Mouse (Mus musculus) Muller cell, postnatal 12 days (primary cell): ENCODE measurements around the gene Ctdspl.

ENCODE experiments used
- DNase-seq: peaks from one replicate; pipeline ENCODE4 v3.0.0-alpha.2; 2015; ENCODE audit errors: inconsistent ontology term

The Ctdspl gene

DNA sequence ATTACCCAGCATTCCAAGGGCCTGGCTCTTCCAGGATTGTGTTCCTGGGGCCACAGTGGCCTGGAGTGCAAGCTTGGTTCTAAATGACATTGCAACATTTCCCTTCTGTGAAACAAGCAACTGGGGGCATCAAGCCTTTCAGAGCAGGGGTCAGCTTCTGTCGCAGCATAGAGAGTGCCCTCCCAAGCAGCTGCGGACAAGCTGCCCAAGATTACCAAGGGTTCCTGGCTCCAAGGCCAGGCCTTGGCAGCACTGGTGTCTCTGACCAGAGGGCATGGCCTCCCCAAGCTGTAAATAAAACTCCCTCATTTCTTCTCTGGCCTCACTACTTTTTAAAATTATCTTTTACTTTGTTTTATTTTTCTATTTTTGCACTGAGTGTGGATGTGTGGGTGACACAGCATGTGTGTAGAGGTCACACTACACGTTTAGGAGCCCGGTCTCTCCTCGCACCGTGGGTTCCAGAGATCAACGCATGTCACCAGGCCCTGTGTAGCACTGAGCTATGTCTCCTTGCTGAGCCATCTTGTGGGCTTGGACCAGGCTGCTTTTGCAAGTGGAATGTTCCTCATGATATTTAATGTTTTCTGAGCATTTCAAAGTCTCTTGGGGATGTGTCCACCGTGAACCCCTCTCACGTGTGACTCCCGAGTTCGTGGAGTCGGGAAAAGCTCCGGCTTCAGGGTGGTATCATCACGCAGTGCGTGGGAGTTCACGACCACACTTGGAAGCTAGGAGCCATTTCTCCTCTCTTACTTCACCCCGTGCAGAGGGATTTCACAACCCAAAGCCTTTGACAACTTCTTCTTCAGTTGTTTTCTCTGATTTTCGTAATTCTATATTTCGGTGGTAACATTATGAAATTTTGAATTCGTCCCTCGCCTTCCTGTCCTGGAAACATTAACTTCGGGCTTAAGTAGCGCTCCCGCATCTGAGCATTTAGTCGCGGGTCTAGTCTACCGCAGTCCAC is 102.3 kb downstream of the Ctdspl start:
- no peak for DNase-seq

GRCm38 (mm10) chr9:119029568-119029967 is 103.3 kb downstream of the Ctdspl start:
- DNase-seq = peak; percentile 72

- no peak for DNase-seq
These were observed 104.8 kb downstream of the Ctdspl start for GRCm38 (mm10) chr9:119031038-119031437.

DNA sequence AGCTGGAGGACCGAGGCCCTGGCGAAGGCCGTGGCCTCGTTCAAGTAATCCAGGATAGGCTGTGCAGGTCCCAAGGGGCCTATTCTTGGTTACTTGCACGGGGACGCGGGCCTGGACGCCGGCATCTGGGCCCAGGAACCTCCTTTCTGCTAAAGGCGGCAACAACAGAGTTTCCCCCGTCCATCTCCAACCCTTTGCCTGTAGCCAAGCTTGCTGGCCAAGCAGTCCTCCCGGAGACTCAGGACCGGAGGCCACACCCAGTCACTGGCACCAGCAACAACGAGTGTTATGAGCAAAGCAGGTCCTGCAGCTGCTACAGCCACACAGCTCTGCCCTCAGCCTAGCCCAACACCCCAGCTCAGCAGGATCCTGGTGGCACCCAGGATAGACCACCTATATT is 105.5 kb downstream of the Ctdspl start:
- DNase-seq = no peak

DNA sequence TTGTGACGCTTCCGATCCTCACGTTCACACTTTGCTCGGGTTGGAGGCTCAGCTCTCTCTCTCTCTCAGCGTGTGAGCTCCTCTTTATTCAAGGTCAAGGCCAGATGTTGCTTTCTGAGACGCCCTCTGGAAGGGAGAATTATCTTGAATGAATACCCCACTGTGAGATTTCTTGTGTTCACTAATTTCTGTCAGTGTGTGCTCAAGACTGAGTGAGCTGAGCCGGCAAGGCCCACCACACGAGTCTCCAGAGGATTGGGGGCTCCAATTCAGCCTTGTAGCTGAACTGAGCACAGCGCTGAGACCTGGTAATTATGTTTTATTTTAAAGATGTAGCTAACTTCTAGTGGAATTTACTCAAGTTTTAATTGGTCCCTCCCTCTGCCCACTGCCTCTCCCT is 106.3 kb downstream of the Ctdspl start:
- no peak for DNase-seq

DNA sequence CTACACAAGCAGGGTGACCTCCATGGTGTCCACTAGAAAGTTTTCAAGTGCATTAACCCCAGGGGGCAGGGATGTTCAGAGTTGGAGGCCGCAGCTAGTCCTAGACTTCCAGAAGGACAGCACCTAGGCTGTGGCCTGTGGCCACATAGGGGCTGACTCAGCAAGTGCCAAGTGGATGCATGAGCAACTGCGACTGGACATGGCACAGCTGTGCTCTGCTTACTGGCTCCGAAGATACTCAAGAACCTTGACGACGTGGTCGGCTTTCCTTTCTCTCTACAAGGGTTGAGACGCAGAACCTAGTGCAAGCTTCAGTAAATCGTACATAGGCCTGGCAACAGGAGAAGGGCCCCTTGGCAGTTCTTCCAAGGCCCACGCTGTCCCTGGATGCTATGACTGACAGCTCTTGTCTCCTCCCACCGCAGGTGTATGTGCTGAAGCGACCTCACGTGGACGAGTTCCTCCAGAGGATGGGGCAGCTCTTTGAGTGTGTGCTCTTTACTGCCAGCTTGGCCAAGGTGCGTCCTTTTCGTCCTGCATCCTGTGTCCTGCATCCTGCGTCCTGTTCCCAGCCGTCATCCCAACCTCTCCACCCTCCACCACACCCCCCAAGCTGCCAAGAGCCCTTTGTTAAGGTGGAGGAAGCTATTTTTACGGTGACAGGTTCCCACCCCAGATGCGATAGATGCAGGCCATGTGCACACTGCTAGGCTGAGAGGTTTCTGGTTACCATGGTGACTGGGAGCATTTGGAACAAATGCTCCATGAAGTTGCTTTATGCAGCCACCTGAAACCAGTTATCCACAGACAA is 107.1 kb downstream of the Ctdspl start:
- no peak for DNase-seq

- peak; percentile 54 for DNase-seq
These were observed 107.8 kb downstream of the Ctdspl start for GRCm38 (mm10) chr9:119034069-119034468.

DNA sequence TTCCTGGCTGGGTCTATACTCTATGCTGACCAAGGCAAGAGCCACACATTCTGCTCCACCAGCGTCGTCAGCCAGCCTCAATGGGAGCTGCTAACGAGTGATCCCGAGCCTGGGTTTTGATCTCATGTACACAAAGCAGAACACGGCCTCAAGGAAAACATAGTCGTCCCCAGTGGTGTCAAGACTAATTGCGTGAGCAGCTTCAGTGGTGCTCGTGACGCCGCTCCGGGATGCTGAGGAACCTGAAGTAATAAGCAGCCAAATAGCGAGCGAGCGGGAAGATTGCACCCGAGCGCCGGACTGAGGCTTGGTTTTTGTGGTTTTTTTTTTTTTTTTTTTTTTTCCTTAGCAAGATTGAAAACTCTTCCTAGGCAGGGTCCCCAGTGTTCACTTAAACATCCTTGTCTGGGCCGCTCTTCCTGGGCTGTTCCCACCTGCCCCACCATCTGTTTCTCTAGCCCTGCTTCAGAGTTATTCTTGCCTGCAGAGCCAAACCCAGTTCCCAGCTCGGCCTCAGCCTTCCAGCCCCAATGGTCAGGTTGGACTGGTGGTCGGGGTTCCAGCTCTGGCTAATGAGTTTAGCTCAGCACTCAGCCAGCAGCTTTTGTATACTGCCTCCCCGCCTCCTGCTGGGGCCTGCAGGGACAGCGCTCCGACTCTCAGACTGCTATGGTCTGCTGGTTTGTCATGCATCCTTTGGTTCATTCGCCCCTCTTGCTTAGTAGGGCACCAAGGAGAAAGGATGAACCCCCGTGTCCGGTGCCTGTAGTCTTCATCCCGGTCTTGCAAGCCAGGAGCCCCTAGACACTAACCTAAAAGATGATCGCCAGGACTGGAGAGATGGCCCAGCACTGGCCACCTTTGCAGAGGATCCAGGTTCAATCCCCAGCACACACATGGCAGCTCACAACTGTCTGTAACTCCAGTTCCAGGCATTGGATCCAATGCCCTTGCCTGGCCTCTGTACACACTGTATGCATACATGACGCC is 108.7 kb downstream of the Ctdspl start:
- peak; percentile 8 for DNase-seq

- peak; percentile 96 for DNase-seq
These were observed 109.6 kb downstream of the Ctdspl start for GRCm38 (mm10) chr9:119035836-119036235.

DNA sequence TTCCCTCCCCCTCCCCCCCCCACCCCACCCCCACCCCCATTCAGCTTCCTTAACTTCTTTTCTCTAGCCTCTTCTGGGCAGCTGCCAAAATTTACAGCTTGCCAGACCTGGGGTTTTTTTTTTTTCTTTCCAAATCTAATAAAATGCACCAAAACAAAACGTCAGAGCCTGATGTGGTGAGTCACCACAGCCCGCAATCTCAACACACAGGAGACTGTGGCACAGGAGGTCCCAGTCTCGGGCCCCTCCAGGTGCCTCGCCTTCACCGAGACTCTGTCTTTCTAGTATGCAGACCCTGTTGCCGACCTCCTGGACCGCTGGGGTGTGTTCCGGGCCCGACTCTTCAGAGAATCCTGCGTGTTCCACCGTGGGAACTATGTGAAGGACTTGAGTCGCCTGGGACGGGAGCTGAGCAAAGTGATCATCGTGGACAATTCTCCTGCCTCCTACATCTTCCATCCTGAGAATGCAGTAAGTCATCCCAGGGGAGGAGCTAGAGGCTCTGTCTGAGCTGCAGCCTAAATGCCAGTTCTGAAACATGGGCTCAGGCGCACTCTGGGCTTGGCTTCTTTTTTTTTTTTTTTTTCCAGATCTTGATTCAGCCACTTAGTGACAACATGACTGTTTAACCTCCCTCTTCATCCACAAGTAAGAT is 111.0 kb downstream of the Ctdspl start:
- DNase-seq = peak; percentile 71

GRCm38 (mm10) chr9:119038574-119038973 is 112.3 kb downstream of the Ctdspl start:
- no peak for DNase-seq

- no peak for DNase-seq
These were observed 114.0 kb downstream of the Ctdspl start for GRCm38 (mm10) chr9:119040101-119040775.

DNA sequence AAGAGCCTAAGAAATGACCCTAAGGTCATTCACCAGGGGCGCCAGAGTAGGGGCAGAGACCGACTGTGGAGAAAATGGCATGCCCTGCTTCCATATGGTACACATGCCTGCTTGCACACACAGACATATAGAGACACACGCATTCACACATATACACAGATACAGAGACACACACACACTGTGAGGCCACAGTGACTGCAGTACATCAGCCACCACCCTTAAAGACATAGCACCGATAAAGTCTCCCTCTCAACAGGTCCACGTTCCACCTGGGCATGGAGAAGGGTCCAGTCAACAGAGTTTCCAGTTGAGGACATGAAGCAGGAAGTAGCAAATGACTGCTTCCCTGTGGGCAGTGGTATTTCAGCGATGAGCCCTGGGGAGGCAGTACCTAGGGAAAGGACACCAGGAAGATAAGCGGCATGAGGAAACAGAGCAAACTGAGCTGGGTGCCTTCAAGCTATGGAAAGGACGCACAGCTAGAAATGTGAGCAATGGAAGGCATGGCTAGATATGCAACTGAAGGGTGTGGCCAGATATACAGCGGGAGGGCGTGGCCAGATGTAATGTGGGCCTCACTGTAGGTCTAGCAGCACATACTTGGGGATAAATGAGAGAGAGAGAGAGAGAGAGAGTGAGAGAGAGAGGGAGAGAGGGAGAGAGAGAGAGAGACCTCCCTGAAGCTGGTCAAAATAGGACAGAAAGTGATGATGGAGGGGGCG is 122.1 kb downstream of the Ctdspl start:
- DNase-seq = no peak

GRCm38 (mm10) chr9:119051158-119051557 is 124.9 kb downstream of the Ctdspl start:
- peak; percentile 46 for DNase-seq

DNA sequence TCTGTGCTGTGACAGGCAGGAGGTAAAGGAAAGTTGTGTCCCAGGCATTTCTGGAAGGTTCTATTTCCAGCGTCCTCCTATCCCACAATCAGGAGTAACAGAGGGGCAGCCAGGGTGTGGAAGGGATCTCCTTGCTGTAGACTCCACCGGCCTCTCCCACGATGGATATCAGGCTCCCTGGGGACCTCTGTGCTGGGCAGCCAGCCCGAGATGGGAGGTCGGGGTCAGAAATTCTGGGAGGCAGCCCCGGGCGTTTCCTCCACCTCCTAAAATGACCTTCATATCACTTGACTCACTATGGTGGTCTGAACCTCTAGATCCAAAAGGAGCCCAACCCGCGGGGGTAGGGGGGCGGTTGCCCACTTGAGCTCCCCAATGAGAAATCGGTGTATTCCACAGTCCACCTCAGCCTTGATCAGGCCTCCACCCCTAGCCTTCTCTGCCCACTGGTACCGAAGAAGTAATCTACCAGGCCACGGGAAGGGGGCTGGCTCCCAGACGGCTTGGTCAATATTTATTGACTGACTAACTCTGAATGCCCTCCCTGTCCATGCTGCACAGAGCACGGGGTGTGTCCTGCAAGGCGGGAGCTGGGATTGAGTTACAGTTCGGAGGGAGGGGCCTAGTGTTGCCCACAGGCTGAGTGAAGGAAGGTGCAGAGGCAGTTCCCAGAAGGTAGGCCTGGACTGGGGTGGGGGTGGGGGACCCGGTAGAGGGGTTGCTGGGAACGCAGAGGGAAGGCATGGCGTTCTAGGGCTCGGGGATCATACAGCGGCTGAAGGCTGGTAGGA is 126.1 kb downstream of the Ctdspl start, which contains the start of gene Vill:
Vill (plus strand) TSS at position 625 of the 791 bp plus-strand sequence.
- DNase-seq = peak; percentile 48

DNA sequence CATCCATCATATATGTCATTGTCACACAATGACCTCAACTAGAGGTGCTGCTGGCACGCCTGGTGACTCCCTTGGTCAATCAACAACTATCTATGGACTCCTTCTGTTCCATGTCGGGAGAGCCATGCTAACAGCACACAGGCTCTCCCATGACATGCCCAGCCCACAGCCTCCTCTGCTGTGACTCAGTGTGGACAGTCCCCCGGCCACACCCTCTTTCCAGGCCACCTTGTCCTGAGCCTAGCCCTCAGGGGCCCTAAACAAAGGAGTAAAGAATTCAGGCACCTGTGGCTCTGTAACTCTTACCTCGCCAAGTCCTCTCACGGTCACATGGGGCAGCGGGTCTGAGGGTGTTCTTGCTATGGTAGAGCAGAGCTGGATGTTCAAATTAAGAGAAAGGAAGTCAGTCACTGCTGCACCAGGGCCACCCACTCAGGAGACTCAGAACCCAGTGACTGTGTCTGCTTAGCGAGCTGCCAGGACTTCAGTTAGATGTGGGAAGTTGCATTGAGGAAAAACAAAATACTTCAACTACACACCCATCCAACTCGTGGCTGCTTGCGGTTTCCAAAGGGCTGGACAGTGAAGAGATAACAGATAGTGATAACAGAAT is 127.8 kb downstream of the Ctdspl start:
- DNase-seq = no peak

- DNase-seq = no peak
These were observed 129.1 kb downstream of the Ctdspl start for GRCm38 (mm10) chr9:119055336-119055735.

DNA sequence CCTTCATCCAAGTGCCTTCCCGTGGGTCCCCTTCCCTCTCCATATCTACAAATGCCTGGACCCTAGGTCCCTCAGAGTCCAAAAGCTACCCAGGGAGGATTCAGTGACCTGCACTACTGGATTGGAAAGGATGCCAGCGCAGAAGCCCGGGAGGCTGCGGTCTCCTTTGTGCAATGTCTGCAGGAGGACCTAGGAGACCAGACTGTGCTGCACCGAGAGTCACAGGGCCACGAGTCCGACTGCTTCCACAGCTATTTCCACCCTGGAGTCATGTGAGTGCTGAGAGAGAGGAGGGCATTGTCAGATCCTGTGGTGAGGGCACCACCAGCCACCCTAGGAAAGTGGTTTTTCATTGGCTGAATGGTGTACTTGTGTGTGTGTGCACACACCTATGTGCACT is 132.0 kb downstream of the Ctdspl start:
- no peak for DNase-seq
